Mouse (Mus musculus) heart, adult 2 months (tissue): ENCODE measurements around the gene Pum2.

ENCODE experiments used
- CTCF ChIP-seq: fragments of 200-600 bp; IDR thresholded peaks from 2 replicates; pipeline ENCODE4 v1.8.1; 2022; ENCODE audit warnings: antibody characterized with exemption, mild to moderate bottlenecking, moderate library complexity
- POLR2A ChIP-seq: fragments of 200-500 bp; IDR thresholded peaks from 2 replicates; pipeline ENCODE4 v1.6.1; 2011; ENCODE audit warnings: mild to moderate bottlenecking, low read depth, low read length, control low read depth; ENCODE audit not compliant: insufficient read depth

DNA sequence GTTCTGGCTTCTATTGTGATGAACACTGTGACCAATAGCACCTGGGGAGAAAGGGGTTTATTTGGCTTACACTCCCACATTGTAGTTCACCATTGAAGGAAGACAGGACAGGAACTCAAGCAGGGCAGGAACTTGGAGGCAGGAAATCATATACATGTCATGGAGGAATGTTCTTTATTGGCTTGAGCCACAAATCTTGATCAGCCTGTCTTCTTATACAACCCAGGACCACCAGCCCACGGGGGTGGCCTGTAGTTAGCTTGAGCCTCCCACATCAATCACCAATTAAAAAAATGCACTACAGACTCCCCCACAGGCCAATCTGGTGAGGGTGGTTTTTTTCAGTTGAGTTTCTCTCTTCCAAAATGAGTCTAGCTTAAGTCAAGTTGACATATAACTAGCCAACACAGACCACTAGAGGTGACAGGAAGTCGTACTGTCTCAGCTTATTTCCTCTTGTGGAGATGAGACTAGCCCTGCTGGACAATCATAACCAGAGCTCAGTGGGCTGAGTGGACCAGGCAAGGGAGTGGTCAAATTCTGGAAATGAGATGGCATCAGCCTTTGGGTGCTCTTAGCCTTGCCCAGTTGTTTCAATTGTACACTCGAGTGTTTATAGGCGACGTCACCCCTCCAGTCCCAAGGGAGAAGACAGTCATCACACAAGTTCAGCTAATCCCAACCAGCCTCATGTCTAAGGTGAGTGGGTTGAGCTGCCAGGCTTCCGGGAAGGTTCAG is 16.1 kb upstream of the Pum2 start:
- TF ChIP-seq POLR2A, result no peak
- TF ChIP-seq CTCF, result no peak
